ENCODE assay signal across 15 mouse cellular contexts in genomic region chr5:16189878-16190277, GRCm38 (mm10).
"Had no signal": no experiment of that assay in that cellular context is flagged by ENCODE, and none has a peak within 500 bp of the region (broad histone marks: within the 10 kb centered on the region; RNA-seq: fewer than 3 reads in every experiment).

No protein-coding gene starts in this region.

- H3K9ac ChIP-seq: liver, embryonic 14.5 days; lung, embryonic 14.5 days; midbrain, embryonic 12.5 days; neural tube, embryonic 12.5 days; stomach, embryonic 15.5 days had no signal

- H3K4me1 ChIP-seq: megakaryocyte, embryonic 14.5 days; midbrain, embryonic 12.5 days; neural tube, embryonic 12.5 days; stomach, embryonic 15.5 days had no signal

- DNase-seq: lung, adult 18-20 months; lung, embryonic 14.5 days; lung, postnatal 10 days; lung, postnatal 36 days; right cerebral cortex, postnatal 14 days; thymus, adult 2 months; thymus, postnatal 25 days; thymus, postnatal 4 days had no signal

- H3K9me3 ChIP-seq: midbrain, embryonic 12.5 days; neural tube, embryonic 12.5 days; stomach, embryonic 15.5 days had no signal

- H3K4me2 ChIP-seq: lung, embryonic 14.5 days; midbrain, embryonic 12.5 days; neural tube, embryonic 12.5 days; stomach, embryonic 15.5 days had no signal

- H3K4me3 ChIP-seq: megakaryocyte, embryonic 14.5 days; midbrain, embryonic 12.5 days; neural tube, embryonic 12.5 days; stomach, embryonic 15.5 days had no signal

- H3K36me3 ChIP-seq: midbrain, embryonic 12.5 days; neural tube, embryonic 12.5 days; stomach, embryonic 15.5 days had no signal

- H3K27ac ChIP-seq: liver, embryonic 14.5 days; macrophage; midbrain, embryonic 12.5 days; neural tube, embryonic 12.5 days; stomach, embryonic 15.5 days; stomach, postnatal 0 days had no signal

- H3K27me3 ChIP-seq: megakaryocyte, embryonic 14.5 days; midbrain, embryonic 12.5 days; neural tube, embryonic 12.5 days; stomach, embryonic 15.5 days had no signal
